Mouse (Mus musculus) CH12.LX (cell line): ENCODE results near the gene Mum1.
A peak's percentile ranks its signal among the peaks of the same experiment; 100 is the strongest.

Source experiments
- CTCF ChIP-seq, 2 experiments: IDR thresholded peaks in 1 of 2; conservative IDR thresholded peaks in 1 of 2; 2 replicates each; pipeline ENCODE4 v1.5.1; 2011 to 2012; ENCODE audit warnings: low read depth in 2 of 2, low read length in 2 of 2, improper control_type of control experiment in 1 of 2, inconsistent platforms in 1 of 2, mild to moderate bottlenecking in 1 of 2, moderate library complexity in 1 of 2
- HCFC1 ChIP-seq: IDR thresholded peaks from 2 replicates; pipeline ENCODE4 v1.6.1; 2012; ENCODE audit warnings: low read depth, mild to moderate bottlenecking, inconsistent platforms, low read length, improper control_type of control experiment
- IRF4 ChIP-seq: IDR thresholded peaks from 2 replicates; pipeline ENCODE4 v1.6.1; 2014; ENCODE audit warnings: low read depth, mild to moderate bottlenecking, inconsistent platforms, low read length, improper control_type of control experiment
- MAFK ChIP-seq: IDR thresholded peaks from 2 replicates; pipeline ENCODE4 v1.6.1; 2011; ENCODE audit warnings: low read length, improper control_type of control experiment; ENCODE audit not compliant: insufficient replicate concordance
- MAZ ChIP-seq: IDR thresholded peaks from 2 replicates; pipeline ENCODE4 v1.6.1; 2012; ENCODE audit warnings: low read depth, mild to moderate bottlenecking, inconsistent platforms, low read length, improper control_type of control experiment, moderate library complexity
- MEF2A ChIP-seq: IDR thresholded peaks from 2 replicates; pipeline ENCODE4 v1.6.1; 2014; ENCODE audit warnings: low read depth, mild to moderate bottlenecking, inconsistent platforms, low read length, improper control_type of control experiment, borderline replicate concordance
- MXI1 ChIP-seq: IDR thresholded peaks from 2 replicates; pipeline ENCODE4 v1.6.1; 2011; ENCODE audit warnings: mild to moderate bottlenecking, low read depth, low read length, improper control_type of control experiment
- PAX5 ChIP-seq: IDR thresholded peaks from 2 replicates; pipeline ENCODE4 v1.6.1; 2012; ENCODE audit warnings: low read length, inconsistent platforms, mixed read lengths
- POLR2A ChIP-seq: IDR thresholded peaks from 2 replicates; pipeline ENCODE4 v1.6.1; 2011; ENCODE audit warnings: low read depth, mild to moderate bottlenecking, improper control_type of control experiment, low read length
- RCOR1 ChIP-seq: conservative IDR thresholded peaks from 2 replicates; pipeline ENCODE4 v1.6.1; 2012; ENCODE audit warnings: low read depth, mild to moderate bottlenecking, inconsistent platforms, low read length, improper control_type of control experiment
- TCF12 ChIP-seq: IDR thresholded peaks from 2 replicates; pipeline ENCODE4 v1.6.1; 2014; ENCODE audit warnings: low read depth, mild to moderate bottlenecking, inconsistent platforms, low read length, improper control_type of control experiment
- ZKSCAN1 ChIP-seq: IDR thresholded peaks from 2 replicates; pipeline ENCODE4 v1.6.1; 2012; ENCODE audit warnings: low read depth, inconsistent platforms, low read length, improper control_type of control experiment, borderline replicate concordance

DNA sequence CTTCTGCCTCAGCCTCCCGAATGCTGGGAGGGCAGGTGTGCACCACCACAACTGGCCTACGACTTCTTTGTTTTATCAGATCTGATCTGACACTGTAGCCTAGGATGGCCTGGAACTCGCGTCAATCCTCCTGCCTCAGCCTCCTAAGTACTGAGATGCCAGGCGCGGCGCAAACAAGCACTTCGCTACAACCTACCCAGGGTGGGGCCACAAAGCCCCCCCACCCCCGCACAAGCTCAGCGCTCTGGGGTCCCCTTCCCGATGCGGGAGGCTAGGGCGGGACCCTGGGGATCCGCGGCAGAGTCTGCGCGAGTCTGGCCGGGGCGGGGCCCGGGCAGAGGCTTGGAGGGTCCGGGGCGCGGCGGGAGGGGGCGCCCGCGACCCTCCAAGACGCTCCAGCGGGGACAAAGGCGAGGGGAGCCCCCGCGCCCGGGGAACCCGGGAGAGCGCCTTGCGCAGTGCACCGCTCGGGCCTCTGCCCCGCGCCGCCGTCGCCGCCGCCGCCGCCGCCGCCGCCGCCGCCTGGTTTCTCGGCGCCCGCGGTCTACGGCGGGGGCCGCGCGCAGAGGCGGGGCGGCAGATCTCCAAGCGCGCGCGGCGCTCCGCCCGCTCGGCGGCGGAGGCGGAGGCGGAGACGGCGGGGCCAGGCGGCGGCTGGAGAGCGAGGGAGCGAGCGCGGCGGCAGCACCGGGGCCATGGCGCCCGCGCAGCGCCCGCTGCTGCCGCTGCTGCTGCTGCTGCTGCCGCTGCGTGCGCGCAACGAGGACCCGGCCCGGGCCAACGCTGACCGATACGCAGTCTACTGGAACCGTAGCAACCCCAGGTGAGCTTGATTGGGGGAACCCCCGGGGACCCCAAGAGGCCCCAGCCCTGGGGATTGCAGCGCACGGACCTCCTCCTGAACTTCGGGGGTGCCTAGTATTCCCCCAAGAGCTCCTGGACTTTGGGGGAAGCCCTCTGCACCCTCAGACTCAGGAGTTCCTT is 46.9 kb upstream of the Mum1 start, which contains the start of gene Efna2:
- no peak for TF ChIP-seq POLR2A
- 0 out of 2 replicates have a peak, but pooled peaks have one; percentile 17 for TF ChIP-seq MEF2A
- TF ChIP-seq IRF4 = no peak
- TF ChIP-seq MXI1 = no peak
- 0 out of 2 replicates have a peak, but pooled peaks have one; percentile 28 for TF ChIP-seq TCF12
- no peak for TF ChIP-seq HCFC1
- TF ChIP-seq ZKSCAN1 = no peak
- no peak for TF ChIP-seq MAZ
- TF ChIP-seq RCOR1 = no peak
- TF ChIP-seq CTCF (conservative IDR thresholded peaks at IDR 0.05 in 1 of 2, IDR thresholded peaks at IDR 0.05 in 1 of 2; ENCODE audit: low read depth in 2 of 2, low read length in 2 of 2) = peak in 1 of 2 experiments; percentile 23; a peak in 2 of 4 replicates
- no peak for TF ChIP-seq PAX5
- TF ChIP-seq MAFK = no peak
